Mouse (Mus musculus) olfactory bulb, adult 2 months (tissue): ENCODE results near the gene Tspan15.

Experiments
- CTCF ChIP-seq: fragments of 200-500 bp; IDR thresholded peaks from 2 replicates; pipeline ENCODE4 v1.5.1; 2012; ENCODE audit warnings: low read depth, mild to moderate bottlenecking, low read length, moderate library complexity; ENCODE audit not compliant: insufficient read depth
- POLR2A ChIP-seq: fragments of 200-500 bp; IDR thresholded peaks from 2 replicates; pipeline ENCODE4 v1.6.1; 2012; ENCODE audit warnings: mild to moderate bottlenecking, low read depth, low read length, moderate library complexity; ENCODE audit not compliant: insufficient read depth

DNA sequence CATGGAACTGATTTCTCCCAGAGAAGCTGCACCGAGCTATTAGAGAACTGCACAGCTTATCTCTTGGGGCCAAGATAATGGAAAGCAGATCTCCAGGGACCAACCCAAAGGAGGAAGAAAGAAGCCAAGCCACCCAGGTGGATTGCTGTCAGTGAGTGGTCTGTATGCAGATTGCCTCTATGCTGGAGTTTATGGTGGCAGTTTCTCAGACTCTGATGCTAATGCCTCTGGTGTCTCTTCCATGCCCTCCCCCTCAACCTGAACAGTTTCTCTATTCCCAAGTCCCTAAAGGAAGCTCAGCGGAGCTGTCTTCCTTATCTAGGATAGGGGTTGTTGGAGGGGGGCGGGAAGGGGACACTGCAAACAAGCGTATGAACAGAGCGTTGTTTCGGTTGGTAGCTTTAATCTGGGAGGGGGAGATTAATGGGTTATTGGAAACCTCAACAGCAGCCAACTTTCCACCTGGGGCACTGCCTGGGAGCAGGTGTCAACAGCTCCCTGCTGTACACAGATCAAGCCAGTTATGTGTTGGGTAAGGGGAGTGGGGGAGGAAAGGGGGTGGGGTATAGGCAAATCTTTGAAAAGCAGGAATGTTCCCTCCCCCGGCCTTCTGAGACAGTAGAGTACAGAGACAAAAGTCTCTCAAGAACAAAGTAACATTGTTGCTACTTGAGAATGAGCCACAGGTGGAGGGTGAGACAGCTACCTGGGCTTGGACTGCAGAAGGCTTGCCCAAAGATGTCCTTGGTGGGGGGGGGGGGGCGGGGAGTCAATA is 95.2 kb downstream of the Tspan15 start:
- TF ChIP-seq CTCF (no peak), POLR2A (no peak)
